Mouse (Mus musculus): ENCODE measurements around the gene Serpina3b. TPM values are rescaled to one million over a fixed set of nuclear protein-coding genes. Genes with fewer than 3 reads are reported as not detected.

Gene Serpina3b
- polyA plus RNA-seq, 1 experiment, result not detected

- TF ChIP-seq CTCF (IDR thresholded peaks at IDR 0.05; ENCODE audit: insufficient read depth, low read depth, low read length) (no peak), POLR2A (IDR thresholded peaks at IDR 0.05; ENCODE audit: insufficient read depth, low read depth, low read length) (no peak)
- WGBS, result 59% methylated on average over 3 of the region's 3 CpGs
- no peaks in the 10 kb centered on the region for H3K4me1 ChIP-seq (ENCODE audit: control insufficient read depth, insufficient read depth, low read length)
- no peak overlapping the region for H3K27ac ChIP-seq (ENCODE audit: insufficient read depth, low read depth, low read length)
- no peak overlapping the region for H3K4me3 ChIP-seq (ENCODE audit: insufficient read depth, low read depth, low read length)
Observed at GRCm38 (mm10) chr12:104153041-104153645, 25.3 kb downstream of the Serpina3b start.

- WGBS, result 87% methylated on average over 2 of the region's 2 CpGs
Observed at GRCm38 (mm10) chr12:104153656-104154055, 25.9 kb downstream of the Serpina3b start, which contains the start of gene Serpina3c. Serpina3c (minus strand) TSS chr12:104153870.

GRCm38 (mm10) chr12:104174747-104175146 lies 47.0 kb downstream of the Serpina3b start:
- H3K4me3 ChIP-seq (ENCODE audit: insufficient read depth, low read depth, low read length), result no peak overlapping the region
- WGBS, result 74% methylated on average over 3 of the region's 3 CpGs
- TF ChIP-seq POLR2A (IDR thresholded peaks at IDR 0.05; ENCODE audit: insufficient read depth, low read depth, low read length) (no peak), CTCF (IDR thresholded peaks at IDR 0.05; ENCODE audit: insufficient read depth, low read depth, low read length) (no peak)
- no peak overlapping the region for H3K27ac ChIP-seq (ENCODE audit: insufficient read depth, low read depth, low read length)
- no peaks in the 10 kb centered on the region for H3K4me1 ChIP-seq (ENCODE audit: control insufficient read depth, insufficient read depth, low read length)

More at GRCm38 (mm10) chr12:104153656-104154055, 25.9 kb downstream of the Serpina3b start, which contains the start of gene Serpina3c:
- H3K27ac ChIP-seq (ENCODE audit: insufficient read depth, low read depth, low read length), result no peak within 1 kb of the TSS
- no peak for TF ChIP-seq POLR2A (IDR thresholded peaks at IDR 0.05; ENCODE audit: insufficient read depth, low read depth, low read length)
- TF ChIP-seq CTCF (IDR thresholded peaks at IDR 0.05; ENCODE audit: insufficient read depth, low read depth, low read length), result no peak
- H3K4me1 ChIP-seq (ENCODE audit: control insufficient read depth, insufficient read depth, low read length), result no peaks in the 10 kb centered on the region
- no peak within 1 kb of the TSS for H3K4me3 ChIP-seq (ENCODE audit: insufficient read depth, low read depth, low read length)

GRCm38 (mm10) chr12:104175636-104176035 lies 47.8 kb downstream of the Serpina3b start:
- WGBS, result 77% methylated on average over 3 of the region's 3 CpGs
- Histone ChIP-seq H3K4me3 (ENCODE audit: insufficient read depth, low read depth, low read length) (no peak overlapping the region), H3K27ac (ENCODE audit: insufficient read depth, low read depth, low read length) (no peak overlapping the region)

GRCm38 (mm10) chr12:104178577-104178976 lies 50.8 kb downstream of the Serpina3b start:
- no peak overlapping the region for H3K27ac ChIP-seq (ENCODE audit: insufficient read depth, low read depth, low read length)
- no peak overlapping the region for H3K4me3 ChIP-seq (ENCODE audit: insufficient read depth, low read depth, low read length)
- TF ChIP-seq CTCF (IDR thresholded peaks at IDR 0.05; ENCODE audit: insufficient read depth, low read depth, low read length) (no peak), POLR2A (IDR thresholded peaks at IDR 0.05; ENCODE audit: insufficient read depth, low read depth, low read length) (no peak)
- H3K4me1 ChIP-seq (ENCODE audit: control insufficient read depth, insufficient read depth, low read length), result no peaks in the 10 kb centered on the region

More at GRCm38 (mm10) chr12:104175636-104176035, 47.8 kb downstream of the Serpina3b start:
- TF ChIP-seq CTCF (IDR thresholded peaks at IDR 0.05; ENCODE audit: insufficient read depth, low read depth, low read length), result no peak
- H3K4me1 ChIP-seq (ENCODE audit: control insufficient read depth, insufficient read depth, low read length), result no peaks in the 10 kb centered on the region

GRCm38 (mm10) chr12:104178987-104179386 lies 51.2 kb downstream of the Serpina3b start:
- WGBS, result 85% methylated on average over 2 of the region's 2 CpGs
- H3K4me3 ChIP-seq (ENCODE audit: insufficient read depth, low read depth, low read length), result no peak overlapping the region
- no peaks in the 10 kb centered on the region for H3K4me1 ChIP-seq (ENCODE audit: control insufficient read depth, insufficient read depth, low read length)
- no peak overlapping the region for H3K27ac ChIP-seq (ENCODE audit: insufficient read depth, low read depth, low read length)
- no peak for TF ChIP-seq POLR2A (IDR thresholded peaks at IDR 0.05; ENCODE audit: insufficient read depth, low read depth, low read length)

- no peak for TF ChIP-seq CTCF (IDR thresholded peaks at IDR 0.05; ENCODE audit: insufficient read depth, low read depth, low read length)
- TF ChIP-seq POLR2A (IDR thresholded peaks at IDR 0.05; ENCODE audit: insufficient read depth, low read depth, low read length), result no peak
- WGBS, result 81% methylated on average over 4 of the region's 4 CpGs
- Histone ChIP-seq H3K27ac (ENCODE audit: insufficient read depth, low read depth, low read length) (no peak overlapping the region), H3K4me3 (ENCODE audit: insufficient read depth, low read depth, low read length) (no peak overlapping the region), H3K4me1 (ENCODE audit: control insufficient read depth, insufficient read depth, low read length) (peaks cover 3% of the 10 kb centered on the region)
Observed at GRCm38 (mm10) chr12:104185046-104185445, 57.2 kb downstream of the Serpina3b start.

GRCm38 (mm10) chr12:104186041-104186581 lies 58.3 kb downstream of the Serpina3b start:
- 61% methylated on average over 3 of the region's 3 CpGs for WGBS
- Histone ChIP-seq H3K4me1 (ENCODE audit: control insufficient read depth, insufficient read depth, low read length) (peaks cover 3% of the 10 kb centered on the region), H3K4me3 (ENCODE audit: insufficient read depth, low read depth, low read length) (no peak overlapping the region), H3K27ac (ENCODE audit: insufficient read depth, low read depth, low read length) (no peak overlapping the region)
- TF ChIP-seq CTCF (IDR thresholded peaks at IDR 0.05; ENCODE audit: insufficient read depth, low read depth, low read length), result no peak
- TF ChIP-seq POLR2A (IDR thresholded peaks at IDR 0.05; ENCODE audit: insufficient read depth, low read depth, low read length), result no peak

Other genes with a start within 250 kb of the Serpina3b start
- not detected in 2 replicates for gene Serpina1c, start 223.1 kb upstream of the Serpina3b start, polyA plus RNA-seq (2012; ENCODE audit: insufficient read depth, insufficient read length, low replicate concordance, missing spikeins)
- gene Serpina1e, start 169.0 kb upstream of the Serpina3b start, polyA plus RNA-seq (2012; ENCODE audit: insufficient read depth, insufficient read length, low replicate concordance, missing spikeins), result not detected in 2 replicates
- gene Serpina11, start 138.0 kb upstream of the Serpina3b start, polyA plus RNA-seq (2012; ENCODE audit: insufficient read depth, insufficient read length, low replicate concordance, missing spikeins), result not detected in 2 replicates
- gene Serpina9, start 114.2 kb upstream of the Serpina3b start, polyA plus RNA-seq (2012; ENCODE audit: insufficient read depth, insufficient read length, low replicate concordance, missing spikeins), result not detected in 2 replicates
- gene Serpina12, start 83.6 kb upstream of the Serpina3b start, polyA plus RNA-seq (2012; ENCODE audit: insufficient read depth, insufficient read length, low replicate concordance, missing spikeins), result not detected in 2 replicates
- not detected in 2 replicates for gene Serpina5, start 26.9 kb upstream of the Serpina3b start, polyA plus RNA-seq (2012; ENCODE audit: insufficient read depth, insufficient read length, low replicate concordance, missing spikeins)
- not detected in 2 replicates for gene Serpina3a, start 15.3 kb upstream of the Serpina3b start, polyA plus RNA-seq (2012; ENCODE audit: insufficient read depth, insufficient read length, low replicate concordance, missing spikeins)
- gene Serpina3c, start 25.9 kb downstream of the Serpina3b start, polyA plus RNA-seq (2012; ENCODE audit: insufficient read depth, insufficient read length, low replicate concordance, missing spikeins), result not detected in 2 replicates
- not detected in 2 replicates for gene Serpina3f, start 86.5 kb downstream of the Serpina3b start, polyA plus RNA-seq (2012; ENCODE audit: insufficient read depth, insufficient read length, low replicate concordance, missing spikeins)
- gene Serpina3g, start 108.2 kb downstream of the Serpina3b start, polyA plus RNA-seq (2012; ENCODE audit: insufficient read depth, insufficient read length, low replicate concordance, missing spikeins), result not detected in 2 replicates
- not detected in 2 replicates for gene Serpina3i, start 135.1 kb downstream of the Serpina3b start, polyA plus RNA-seq (2012; ENCODE audit: insufficient read depth, insufficient read length, low replicate concordance, missing spikeins)
- not detected in 2 replicates for gene Serpina3j, start 186.6 kb downstream of the Serpina3b start, polyA plus RNA-seq (2012; ENCODE audit: insufficient read depth, insufficient read length, low replicate concordance, missing spikeins)
- gene Serpina3k, start 210.5 kb downstream of the Serpina3b start, polyA plus RNA-seq (2012; ENCODE audit: insufficient read depth, insufficient read length, low replicate concordance, missing spikeins), result not detected in 2 replicates
- gene Serpina3m, start 210.5 kb downstream of the Serpina3b start, polyA plus RNA-seq (2012; ENCODE audit: insufficient read depth, insufficient read length, low replicate concordance, missing spikeins), result not detected in 2 replicates

Data from olfactory bulb, adult 2 months (tissue).